Mouse (Mus musculus) kidney, postnatal 0 days (tissue): ENCODE results near the gene C1galt1. TPM values are rescaled to one million over a fixed set of nuclear protein-coding genes. Genes with fewer than 3 reads are reported as not detected.

Experiments used
- ATAC-seq: fragments of 200-750 bp; cut with Nextera tagmentation; replicated peaks from 2 replicates; pipeline ENCODE4 v1.8.0; 2017; ENCODE audit warnings: low read depth, moderate number of reproducible peaks, moderate TSS enrichment, moderate library complexity; ENCODE audit not compliant: low FRiP score
- DNase-seq: peaks from one replicate; pipeline ENCODE4 v3.0.0-alpha.2; 2016; ENCODE audit warnings: low spot score
- H3K27ac ChIP-seq: fragments of 300-500 bp; sonication (generic); 2 replicates; pipeline ENCODE4 v1.5.1; 2014; ENCODE audit warnings: mild to moderate bottlenecking
- H3K27me3 ChIP-seq: fragments of 300-500 bp; sonication (generic); 2 replicates; pipeline ENCODE4 v1.6.1; 2014; ENCODE audit warnings: low read length, mixed read lengths; ENCODE audit not compliant: insufficient read depth
- H3K36me3 ChIP-seq: fragments of 300-500 bp; sonication (generic); 2 replicates; pipeline ENCODE4 v1.6.1; 2014; ENCODE audit warnings: low read length, mixed read lengths; ENCODE audit not compliant: insufficient read depth
- H3K4me1 ChIP-seq: fragments of 300-500 bp; sonication (generic); replicated peaks from 2 replicates; pipeline ENCODE4 v1.6.1; 2014; ENCODE audit warnings: antibody characterized with exemption, low read length, mixed read lengths; ENCODE audit not compliant: insufficient read depth
- H3K4me2 ChIP-seq: fragments of 300-500 bp; sonication (generic); 2 replicates; pipeline ENCODE4 v1.6.1; 2014; ENCODE audit warnings: mild to moderate bottlenecking, low read length, moderate library complexity, mixed read lengths
- H3K4me3 ChIP-seq: fragments of 300-500 bp; sonication (generic); replicated peaks from 2 replicates; pipeline ENCODE4 v1.5.1; 2014; ENCODE audit warnings: low read depth, low read length
- H3K9ac ChIP-seq: fragments of 300-500 bp; sonication (generic); 2 replicates; pipeline ENCODE4 v1.6.1; 2014; ENCODE audit warnings: low read depth, low read length
- H3K9me3 ChIP-seq: fragments of 300-500 bp; sonication (generic); replicated peaks from 2 replicates; pipeline ENCODE4 v1.6.1; 2016; ENCODE audit warnings: low read length, inconsistent platforms, mixed read lengths
- CTCF ChIP-seq: IDR thresholded peaks from 2 replicates; pipeline ENCODE4 v1.5.1; 2016; ENCODE audit warnings: antibody characterized with exemption, low read depth, mild to moderate bottlenecking, moderate library complexity
- WGBS: fragments of 180-500 bp; shearing (Covaris S2); extraction: QIAGEN DNeasy Blood & Tissue Kit; methylation state at CpG from one replicate; pipeline ENCODE4 v1.1.7; 2014; 5-methylcytosine and 5-hydroxymethylcytosine counted together
- polyA plus RNA-seq: library from polyadenylated mRNA; unstranded; fragments of >200 nt; fragmentation: Nextera tagmentation; extraction: Ambion mirVana; gene quantifications from 2 replicates; pipeline ENCODE4 v1.2.1, GENCODE M21; 2015

The C1galt1 gene
- polyA plus RNA-seq = 4.5 and 5.3 TPM in 2 replicates

DNA sequence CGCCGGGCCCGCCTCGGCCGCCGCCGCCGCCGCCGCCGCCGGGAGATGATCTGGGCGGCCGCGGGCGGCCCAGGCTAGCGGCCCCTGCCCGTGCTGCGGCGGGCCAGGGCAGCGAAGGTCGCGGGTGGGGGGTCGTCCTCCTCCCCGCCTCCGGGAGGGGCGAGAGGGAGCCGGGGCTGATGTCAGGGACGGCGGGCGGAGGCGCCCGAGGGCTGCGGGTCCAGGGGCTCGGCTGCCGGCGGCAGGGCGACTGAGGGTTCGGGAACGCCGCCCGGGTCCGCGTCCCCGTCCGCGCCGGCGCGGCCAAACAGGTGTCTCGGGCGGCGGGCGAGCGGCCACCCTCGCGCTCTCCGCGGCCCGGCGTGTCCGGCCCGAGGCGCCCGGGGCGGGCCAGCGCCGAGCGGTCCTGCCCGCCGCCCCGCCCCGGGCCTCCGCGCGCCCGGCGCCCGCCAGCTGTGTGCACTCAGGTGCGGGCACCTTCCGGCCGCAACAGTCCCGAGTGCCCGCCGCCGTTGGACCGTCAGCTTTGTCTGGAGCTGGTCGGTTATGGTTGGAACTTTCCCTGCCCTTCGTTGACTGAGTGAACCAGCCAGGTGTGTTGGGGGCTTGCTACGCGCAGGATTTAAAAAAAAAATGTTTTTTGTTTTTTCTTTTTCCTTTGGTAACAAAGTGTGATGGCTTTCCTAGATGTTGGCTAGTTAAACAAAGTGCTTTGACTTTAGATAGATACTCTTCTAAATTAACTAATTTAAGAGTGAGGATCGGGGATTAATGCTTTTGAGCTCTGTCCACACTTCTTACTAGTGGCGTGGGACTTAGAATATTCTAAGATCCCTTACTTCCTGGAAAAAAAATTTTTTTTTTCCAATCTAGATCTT lies at the start of gene C1galt1:
Gene C1galt1 (plus strand): TSS at position 41 of the 878 bp plus-strand sequence.
- Histone ChIP-seq H3K27me3 (no peaks in the 10 kb centered on the region), H3K4me2 (peak within 1 kb of the TSS; percentile 58), H3K4me1 (peaks cover 9% of the 10 kb centered on the region), H3K27ac (peak within 1 kb of the TSS; percentile 94), H3K9me3 (no peaks in the 10 kb centered on the region), H3K36me3 (no peaks in the 10 kb centered on the region), H3K9ac (peak within 1 kb of the TSS; percentile 92), H3K4me3 (peak within 1 kb of the TSS; percentile 88)
- WGBS = under 1% methylated on average over 62 of the region's 93 CpGs
- ATAC-seq (peak; percentile 90), DNase-seq (peak; percentile 34)
- no peak for TF ChIP-seq CTCF

DNA sequence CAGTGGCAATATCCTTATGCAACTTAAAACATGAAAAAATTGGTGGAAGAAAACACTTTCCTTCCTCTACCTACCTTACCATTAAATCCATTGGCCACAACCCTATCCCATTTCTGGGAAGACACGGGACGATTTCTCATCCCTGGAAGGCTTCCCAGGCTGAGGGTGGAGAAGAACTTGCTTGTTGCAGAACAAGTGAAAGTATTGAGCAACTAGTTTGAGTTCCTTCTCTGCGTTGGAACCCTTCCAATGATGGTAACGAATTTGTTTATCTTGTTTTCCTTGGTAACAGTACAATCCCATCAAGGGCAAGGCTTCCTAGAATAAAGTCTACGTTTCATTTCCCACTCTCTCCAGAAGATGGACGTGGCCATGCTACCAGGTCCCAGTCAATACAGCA lies 44.7 kb upstream of the C1galt1 start:
- ATAC-seq (no peak), DNase-seq (no peak)
- no peaks in the 10 kb centered on the region for H3K9me3 ChIP-seq
- H3K27ac ChIP-seq = no peak overlapping the region
- no peaks in the 10 kb centered on the region for H3K27me3 ChIP-seq
- no peaks in the 10 kb centered on the region for H3K4me1 ChIP-seq
- no peaks in the 10 kb centered on the region for H3K36me3 ChIP-seq
- no peak for TF ChIP-seq CTCF
- no peak overlapping the region for H3K4me2 ChIP-seq
- no peak overlapping the region for H3K4me3 ChIP-seq
- H3K9ac ChIP-seq = no peak overlapping the region
- 77% methylated on average over 6 of the region's 6 CpGs for WGBS

DNA sequence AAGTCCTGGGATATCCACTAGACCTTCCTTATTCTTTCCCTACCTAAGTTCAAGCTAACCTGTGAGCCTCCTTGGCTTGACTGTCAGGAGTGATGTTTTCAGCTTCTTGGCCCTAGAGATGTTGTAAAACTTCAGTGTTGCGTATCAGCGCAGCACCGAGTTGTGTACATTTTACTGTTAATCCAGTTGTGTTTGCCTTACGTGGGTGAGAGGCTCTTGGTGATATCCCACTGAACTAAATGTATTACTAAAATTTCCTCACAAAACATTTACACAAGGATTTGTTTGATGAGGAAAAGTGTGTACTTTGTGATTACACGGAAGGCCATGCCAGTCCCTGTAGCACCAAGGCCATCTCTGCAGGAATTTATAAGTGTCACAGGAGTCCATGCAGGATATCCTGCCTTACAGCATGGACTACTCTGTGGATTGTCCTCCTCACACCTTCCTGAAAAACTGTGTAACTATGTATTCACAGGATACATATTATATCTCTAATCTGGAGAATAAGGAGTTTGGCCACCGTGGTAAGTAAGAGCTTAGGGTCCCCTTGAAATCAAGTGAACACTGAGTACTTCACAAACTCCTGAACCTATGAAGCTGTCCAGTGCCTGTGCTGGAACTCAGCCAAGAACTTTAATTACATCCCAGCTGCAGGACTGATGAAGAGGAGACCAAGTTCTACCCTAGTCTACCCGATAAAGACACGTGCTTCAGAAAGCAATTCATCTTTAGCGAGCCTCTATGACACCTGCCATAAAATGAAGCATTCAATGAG lies 40.7 kb upstream of the C1galt1 start:
- Histone ChIP-seq H3K36me3 (no peaks in the 10 kb centered on the region), H3K27ac (no peak overlapping the region), H3K4me2 (no peak overlapping the region), H3K27me3 (no peaks in the 10 kb centered on the region), H3K4me3 (no peak overlapping the region), H3K4me1 (no peaks in the 10 kb centered on the region), H3K9me3 (no peaks in the 10 kb centered on the region), H3K9ac (no peak overlapping the region)
- ATAC-seq (no peak), DNase-seq (no peak)
- 82% methylated on average over 9 of the region's 9 CpGs for WGBS
- TF ChIP-seq CTCF = no peak

DNA sequence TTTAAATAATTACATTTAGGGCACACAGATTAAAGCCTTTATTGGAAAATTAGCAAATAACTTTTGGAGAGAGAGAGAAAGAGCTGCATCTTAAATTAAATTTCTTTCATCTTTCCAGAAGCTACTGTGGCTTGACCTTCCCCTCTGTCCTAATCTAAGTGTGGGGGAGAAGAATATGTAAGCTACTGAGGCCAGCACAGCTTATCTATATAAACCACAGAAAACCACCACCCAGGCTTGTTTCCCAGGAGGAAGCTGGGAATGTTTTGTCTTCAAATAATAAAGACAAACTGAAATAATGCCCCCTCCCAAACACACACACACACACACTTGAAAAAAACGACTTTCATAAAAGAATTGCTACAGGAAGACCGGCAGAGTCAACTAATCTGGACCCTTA lies 30.5 kb upstream of the C1galt1 start:
- WGBS = 40% methylated on average over 2 of the region's 2 CpGs
- no peaks in the 10 kb centered on the region for H3K36me3 ChIP-seq
- no peak overlapping the region for H3K4me2 ChIP-seq
- H3K4me3 ChIP-seq = no peak overlapping the region
- no peak for TF ChIP-seq CTCF
- H3K4me1 ChIP-seq = no peaks in the 10 kb centered on the region
- ATAC-seq (no peak), DNase-seq (no peak)
- H3K9ac ChIP-seq = no peak overlapping the region
- H3K27me3 ChIP-seq = no peaks in the 10 kb centered on the region
- no peaks in the 10 kb centered on the region for H3K9me3 ChIP-seq
- H3K27ac ChIP-seq = no peak overlapping the region

DNA sequence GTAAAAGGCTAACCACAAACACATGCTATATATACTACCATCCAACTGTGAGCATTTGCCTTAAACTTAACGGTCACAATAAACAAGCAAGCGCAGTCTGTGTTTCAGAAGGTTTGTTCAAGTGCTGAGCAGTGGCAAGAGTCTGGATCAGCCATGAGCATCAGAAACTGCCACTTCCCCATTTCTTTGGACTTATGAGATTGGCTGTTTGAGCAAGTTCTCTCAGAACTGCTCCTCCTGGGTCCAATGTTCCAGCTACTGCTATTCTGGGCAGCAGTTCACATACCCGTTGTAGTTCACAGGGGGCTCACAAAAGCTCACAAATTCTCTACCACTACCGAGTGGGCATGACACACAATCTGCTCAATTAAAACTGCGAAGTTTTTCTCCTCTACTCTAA lies 28.4 kb upstream of the C1galt1 start:
- Histone ChIP-seq H3K27me3 (no peaks in the 10 kb centered on the region), H3K9me3 (no peaks in the 10 kb centered on the region), H3K27ac (no peak overlapping the region), H3K9ac (no peak overlapping the region), H3K36me3 (no peaks in the 10 kb centered on the region), H3K4me1 (no peaks in the 10 kb centered on the region), H3K4me2 (no peak overlapping the region), H3K4me3 (no peak overlapping the region)
- no peak for DNase-seq
- ATAC-seq = no peak
- 92% methylated on average over 5 of the region's 5 CpGs for WGBS
- no peak for TF ChIP-seq CTCF

DNA sequence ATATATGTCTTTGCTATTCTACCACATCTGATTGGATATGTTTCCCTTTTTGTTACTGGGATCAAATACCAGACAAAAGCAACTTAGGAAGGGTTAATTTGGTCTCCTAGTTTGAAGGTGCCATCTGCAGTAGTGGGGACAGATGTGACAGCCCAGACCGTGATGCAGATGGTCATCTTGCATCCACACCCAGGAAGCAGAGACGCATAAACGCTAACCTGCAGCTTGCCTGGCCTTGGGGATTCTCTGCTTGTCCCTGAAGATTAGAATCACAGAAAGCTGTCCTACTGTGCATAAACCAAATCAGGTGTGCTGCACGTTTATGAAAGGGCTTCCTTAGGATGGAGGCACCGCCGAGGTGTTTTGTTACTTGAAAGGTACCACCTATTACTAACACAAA lies 22.0 kb upstream of the C1galt1 start:
- Histone ChIP-seq H3K27me3 (no peaks in the 10 kb centered on the region), H3K4me3 (no peak overlapping the region), H3K36me3 (no peaks in the 10 kb centered on the region), H3K9ac (no peak overlapping the region), H3K9me3 (no peaks in the 10 kb centered on the region), H3K4me1 (no peaks in the 10 kb centered on the region), H3K4me2 (no peak overlapping the region), H3K27ac (no peak overlapping the region)
- 61% methylated on average over 6 of the region's 6 CpGs for WGBS
- DNase-seq (no peak), ATAC-seq (no peak)
- no peak for TF ChIP-seq CTCF
